Mouse (Mus musculus) cerebellum, postnatal 10 days (tissue): ENCODE measurements around the gene Cbarp.

Experiments used
- DNase-seq, 2 experiments: peaks; one replicate each; pipeline ENCODE4 v3.0.0; 2021; ENCODE audit warnings: mixed read lengths in 2 of 2

Gene Cbarp

DNA sequence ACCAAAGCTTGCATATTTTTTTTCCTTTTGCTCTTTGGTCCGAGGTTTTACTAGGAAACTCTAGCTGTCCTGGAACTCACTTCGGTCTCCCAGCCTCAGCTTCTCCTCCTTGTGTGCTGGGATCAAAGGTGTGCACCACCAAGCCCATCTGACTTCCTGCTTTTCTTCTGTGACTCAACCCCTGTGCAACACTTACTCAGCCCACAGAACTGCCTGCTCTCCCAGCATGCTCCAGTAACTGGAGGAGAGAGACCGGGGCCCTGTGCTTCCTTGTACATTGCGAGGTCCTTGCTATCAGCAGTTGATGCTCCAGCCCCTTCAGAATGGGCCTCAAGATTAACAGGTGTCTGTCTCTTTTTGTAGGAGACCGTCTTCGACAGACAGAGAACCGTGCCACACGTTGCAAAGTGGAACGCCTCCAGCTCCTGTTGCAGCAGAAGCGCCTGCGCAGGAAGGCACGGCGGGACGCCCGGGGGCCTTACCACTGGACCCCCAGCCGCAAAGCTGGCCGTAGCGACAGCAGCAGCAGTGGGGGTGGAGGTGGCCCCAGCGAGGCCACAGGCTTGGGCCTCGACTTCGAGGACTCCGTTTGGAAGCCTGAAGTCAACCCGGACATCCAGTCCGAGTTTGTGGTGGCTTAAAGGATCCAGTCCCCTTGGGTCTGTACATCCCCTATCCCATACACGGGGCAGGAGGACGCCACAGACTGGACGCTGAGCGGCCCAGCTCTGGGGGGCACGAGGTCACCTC, 15.5 kb upstream of the Cbarp start:
- peak in 1 of 2 experiments; percentile 36 for DNase-seq

DNA sequence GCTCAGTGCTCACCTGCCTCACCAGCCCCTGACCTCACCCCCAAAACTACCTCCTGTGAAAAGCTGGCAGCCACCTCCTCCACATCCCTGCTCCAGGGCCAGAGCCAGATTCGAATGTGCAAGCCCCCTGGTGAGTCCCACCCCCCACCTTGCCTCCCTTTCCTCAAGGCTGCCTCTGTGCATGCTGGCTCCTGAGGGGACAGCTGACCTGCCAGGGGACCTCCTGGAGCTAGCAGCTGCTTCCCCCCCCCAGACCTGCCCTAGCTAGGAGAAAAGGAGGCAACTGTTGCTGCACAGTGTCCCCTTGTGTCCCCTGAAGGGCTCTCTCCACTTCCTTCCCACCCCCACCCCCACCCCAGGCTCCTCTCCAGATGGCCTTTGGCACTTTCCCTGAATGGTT, 14.6 kb upstream of the Cbarp start:
- peak in 1 of 2 experiments; percentile 61 for DNase-seq

DNA sequence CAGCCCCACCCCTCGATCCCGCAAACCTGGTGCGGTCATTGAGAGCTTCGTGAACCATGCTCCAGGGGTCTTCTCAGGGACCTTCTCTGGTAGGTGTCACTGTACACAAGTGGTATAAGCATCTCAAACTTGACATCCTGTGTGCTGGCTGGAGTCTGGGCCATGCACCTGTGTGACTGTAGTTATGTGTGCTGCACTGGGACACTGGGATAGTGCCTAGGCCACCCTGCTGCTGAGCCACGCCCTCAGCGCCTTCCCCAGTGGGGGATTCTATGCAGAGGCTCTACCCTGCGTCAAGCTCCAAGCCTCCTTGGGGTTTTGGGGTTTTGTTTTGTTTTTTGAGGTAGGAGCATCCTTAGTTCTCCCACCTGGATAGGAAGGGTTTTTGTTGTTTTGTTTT, 13.7 kb upstream of the Cbarp start:
- no peak for DNase-seq

DNA sequence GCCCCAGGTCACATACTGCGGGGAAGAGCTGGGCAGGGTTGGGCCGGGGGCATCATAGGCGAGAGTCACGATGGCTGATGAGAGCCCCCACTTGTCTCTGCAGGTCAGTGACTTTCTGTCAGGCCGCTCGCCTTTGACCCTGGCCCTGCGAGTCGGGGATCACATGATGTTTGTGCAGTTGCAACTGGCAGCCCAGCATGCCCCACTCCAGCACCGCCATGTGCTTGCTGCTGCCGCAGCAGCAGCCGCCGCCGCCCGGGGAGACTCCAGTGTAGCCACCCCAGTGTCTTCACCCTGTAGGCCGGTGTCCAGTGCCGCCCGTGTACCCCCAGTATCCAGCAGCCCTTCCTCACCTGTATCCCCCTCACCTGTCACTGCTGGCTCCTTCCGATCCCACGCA, 13.1 kb upstream of the Cbarp start:
- no peak for DNase-seq

DNA sequence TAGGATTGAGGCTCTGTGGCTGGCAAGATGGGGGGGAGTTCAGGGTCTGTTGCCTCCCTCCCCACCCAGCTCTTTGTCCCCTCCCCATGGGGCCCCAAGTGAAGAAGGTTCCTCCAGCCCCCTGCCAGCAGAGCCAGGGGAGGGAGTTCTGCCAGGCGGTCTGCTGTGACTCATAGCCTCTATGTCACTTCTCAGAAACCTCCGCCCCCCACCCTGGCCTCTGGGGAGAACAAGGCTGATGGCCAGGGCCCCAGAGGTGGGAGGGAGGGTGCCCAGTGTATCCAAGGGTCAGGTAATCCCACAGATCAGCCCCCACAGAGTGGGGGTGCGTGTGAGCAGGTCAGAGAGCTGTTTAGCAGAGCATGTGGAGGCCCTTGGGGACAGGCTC, 12.2 kb upstream of the Cbarp start:
- peak; percentile 55 to 60 for DNase-seq

DNA sequence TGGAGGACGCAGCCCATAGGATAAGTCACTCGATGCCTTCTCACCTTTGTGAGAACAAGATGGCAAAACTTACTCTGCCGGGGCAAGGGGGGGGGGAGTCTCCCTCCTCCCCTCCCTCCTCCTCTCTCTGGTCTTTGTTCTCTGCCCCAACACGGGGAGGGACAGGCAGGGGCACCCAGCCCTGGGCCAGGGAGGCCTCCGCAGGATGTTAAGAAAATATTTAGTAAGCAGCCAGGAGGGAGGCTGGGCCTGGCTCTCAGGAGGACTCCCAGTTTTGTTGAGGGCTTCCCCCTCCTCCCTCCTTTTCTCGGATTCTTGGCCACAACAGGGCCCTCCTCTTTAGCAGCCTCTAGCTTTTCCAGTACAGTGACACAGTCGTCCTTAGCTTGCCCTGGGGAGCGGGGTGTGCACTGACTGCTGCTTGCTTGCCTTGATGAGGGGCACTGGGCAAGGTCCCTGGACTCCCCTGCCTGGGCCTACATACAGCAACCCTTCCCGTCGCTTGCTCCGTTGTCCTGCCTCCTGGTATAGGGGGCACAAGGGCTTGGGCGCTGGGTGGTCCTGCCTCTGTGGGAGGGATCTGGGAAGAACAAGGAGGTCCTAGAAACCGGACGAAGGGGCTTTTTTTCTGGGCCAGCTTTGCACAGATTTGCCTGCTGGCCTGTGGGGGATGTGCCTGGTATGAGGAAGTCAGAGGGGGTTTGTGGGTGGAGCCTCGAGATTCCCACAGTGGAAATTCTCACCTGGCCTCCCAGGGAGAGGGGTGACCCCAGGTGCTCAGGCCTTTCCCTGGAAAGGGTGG, 11.6 kb upstream of the Cbarp start:
- peak; percentile 51 to 54 for DNase-seq

DNA sequence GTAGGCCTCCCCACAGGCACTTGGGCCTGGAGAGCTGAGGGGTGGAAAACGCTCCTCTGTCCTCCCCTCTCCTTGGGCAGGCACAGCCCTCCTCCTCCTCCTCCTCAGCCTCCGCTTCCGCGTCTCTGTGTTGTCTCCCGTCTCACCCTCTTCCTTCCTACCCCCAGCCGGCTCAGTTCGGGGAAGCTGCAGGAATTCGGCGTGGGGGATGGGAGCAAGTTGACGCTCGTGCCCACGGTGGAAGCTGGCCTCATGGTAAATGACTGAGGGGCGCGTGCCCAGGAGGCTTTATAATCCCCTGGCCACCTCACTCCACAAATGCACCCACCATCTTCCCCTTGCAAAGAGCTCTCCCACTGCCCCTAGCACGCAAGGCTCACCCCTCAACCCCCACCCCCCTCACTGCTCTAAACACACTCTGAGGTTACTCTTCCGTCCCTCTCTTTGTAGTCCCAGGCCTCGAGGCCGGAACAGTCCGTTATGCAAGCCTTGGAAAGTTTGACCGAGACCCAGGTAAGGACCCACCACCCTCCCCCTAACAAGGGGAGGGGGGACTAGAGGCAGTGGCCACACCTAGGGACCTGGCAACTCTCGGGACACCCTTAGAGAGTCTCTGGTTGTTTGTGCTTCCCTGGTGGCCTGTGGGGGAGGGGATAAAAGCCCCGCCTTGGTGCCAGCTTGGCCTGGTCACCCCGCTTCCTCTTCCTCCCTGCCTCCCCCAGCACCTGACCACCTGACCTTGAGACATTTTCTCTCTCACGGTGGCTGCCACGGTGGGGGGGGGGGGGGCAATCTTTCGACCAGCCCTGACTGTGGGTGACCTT, 10.8 kb upstream of the Cbarp start:
- DNase-seq: peak; percentile 78 to 82

DNA sequence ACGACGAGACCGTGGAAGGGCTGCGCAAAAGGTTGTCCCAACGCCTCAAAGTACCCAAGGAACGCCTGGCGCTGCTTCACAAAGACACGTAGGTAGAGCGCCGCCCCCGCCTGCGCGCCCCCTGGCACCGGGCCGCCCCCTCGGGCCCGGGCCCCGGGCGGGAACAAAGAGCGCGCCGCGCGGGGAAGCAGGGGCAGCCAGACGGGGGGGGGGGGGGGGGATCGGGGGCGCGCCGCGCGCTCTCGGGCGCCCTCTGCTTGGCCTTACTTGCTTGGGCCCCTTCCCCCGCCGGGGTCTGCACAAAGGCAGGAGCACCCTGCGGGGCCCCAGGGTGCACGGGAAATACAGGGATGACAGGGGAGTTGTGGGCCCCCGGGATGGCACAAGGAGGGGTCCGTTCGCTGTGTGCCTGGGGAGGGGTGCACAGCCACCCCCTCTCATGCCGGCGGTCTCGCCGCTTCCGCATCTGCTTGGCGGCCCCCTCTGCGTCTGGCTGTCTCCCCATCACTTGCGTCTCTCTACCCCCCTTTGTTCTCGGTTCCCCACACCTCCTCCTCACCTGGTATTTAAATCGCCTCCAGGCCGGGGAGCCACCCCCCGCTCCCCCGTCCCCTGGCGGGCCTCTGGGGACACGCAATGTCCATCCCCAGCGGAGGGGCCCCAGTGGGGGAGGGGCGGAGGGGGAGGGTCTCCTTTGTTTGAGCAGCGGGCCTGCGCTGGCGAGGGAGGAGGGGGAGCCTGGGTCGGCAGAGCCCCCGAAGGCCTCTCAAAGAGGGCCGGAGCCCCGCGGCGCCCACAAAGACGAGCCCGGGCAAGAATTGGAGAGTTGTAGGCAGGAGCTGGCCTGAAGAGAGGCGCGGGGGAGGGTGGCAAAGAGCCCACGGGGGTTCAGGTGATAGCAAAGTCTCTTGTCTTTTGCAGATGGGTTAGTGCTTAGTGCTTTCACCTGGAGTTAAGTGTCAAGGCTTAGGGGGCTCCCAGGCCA, 9.9 kb upstream of the Cbarp start:
- peak; percentile 86 for DNase-seq

DNA sequence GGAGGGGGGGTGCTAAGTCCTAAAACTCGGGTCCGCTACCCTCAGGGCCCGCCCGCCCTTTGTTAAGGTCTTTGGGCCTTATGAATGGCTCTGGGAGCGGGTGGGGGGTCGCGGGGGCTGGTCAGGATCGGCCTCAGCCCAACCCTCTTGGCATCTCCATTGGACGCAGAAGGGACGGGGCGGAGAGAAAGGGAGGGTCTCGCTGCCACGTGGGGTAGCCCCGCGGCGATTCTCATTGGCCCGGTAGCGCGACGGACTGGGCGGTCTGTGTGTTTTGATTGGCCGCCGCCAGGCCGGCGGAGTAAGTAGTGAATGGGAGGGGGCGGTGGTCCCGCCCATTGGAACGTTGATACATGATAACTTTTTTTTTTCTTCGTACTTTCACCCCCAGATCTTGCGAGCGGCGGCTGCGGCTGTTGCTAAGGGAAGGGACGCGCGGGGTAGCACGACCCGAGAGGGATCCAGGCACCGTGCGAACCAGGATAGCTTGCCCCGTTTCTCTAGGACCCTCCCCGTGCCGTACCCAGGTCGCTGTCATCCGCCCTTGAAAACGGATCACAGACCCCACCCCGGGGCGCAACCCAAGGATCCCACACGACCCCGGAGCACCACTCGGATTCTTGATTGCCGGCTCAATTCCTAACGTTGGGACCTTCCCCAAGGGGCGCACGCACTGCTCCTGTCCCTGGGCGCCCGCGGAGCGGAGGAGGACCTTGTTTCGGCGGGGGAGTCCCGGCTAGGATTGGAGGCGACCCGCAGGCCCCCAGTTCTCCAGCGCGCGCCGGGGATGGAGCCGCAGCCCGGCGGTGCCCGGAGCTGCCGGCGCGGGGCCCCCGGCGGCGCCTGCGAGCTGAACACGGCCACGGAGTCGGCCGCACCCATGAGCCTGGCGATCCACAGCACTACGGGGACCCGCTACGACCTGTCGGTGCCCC, 8.9 kb upstream of the Cbarp start:
- DNase-seq: peak; percentile 99 to 100

DNA sequence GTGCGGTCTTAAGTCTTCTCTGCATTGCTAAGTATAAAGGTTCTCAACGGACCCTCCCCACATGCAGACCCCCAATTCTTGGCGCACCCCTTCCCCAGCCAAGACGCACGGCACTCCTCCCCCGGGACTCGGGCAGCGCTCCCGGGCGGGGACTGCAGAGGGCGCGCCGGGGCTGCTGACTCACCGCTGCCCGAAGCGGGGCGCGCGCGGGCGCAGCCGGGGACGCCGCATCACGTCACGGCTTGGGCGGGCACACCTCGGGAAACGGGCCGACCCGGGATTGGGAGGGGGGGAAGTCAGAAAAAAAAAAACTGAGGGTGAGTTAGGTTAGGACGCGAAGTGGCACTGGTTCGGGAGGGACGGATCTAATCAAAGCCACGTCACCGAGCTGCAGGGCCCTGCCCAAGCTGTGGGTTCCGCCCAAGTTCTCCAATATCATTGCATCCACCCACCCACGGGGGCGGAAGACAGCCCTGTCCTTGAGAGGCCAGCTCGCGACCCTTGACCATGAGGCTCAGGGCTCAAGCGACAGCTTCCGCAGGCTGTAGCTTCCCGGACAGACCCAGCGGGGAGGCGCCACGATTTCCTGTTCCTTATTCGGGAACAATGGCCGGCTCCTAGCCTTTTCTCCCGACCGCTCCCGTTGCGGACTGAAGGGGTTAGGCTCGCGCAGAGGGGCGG, 8.1 kb upstream of the Cbarp start:
- DNase-seq: peak; percentile 97 to 98

DNA sequence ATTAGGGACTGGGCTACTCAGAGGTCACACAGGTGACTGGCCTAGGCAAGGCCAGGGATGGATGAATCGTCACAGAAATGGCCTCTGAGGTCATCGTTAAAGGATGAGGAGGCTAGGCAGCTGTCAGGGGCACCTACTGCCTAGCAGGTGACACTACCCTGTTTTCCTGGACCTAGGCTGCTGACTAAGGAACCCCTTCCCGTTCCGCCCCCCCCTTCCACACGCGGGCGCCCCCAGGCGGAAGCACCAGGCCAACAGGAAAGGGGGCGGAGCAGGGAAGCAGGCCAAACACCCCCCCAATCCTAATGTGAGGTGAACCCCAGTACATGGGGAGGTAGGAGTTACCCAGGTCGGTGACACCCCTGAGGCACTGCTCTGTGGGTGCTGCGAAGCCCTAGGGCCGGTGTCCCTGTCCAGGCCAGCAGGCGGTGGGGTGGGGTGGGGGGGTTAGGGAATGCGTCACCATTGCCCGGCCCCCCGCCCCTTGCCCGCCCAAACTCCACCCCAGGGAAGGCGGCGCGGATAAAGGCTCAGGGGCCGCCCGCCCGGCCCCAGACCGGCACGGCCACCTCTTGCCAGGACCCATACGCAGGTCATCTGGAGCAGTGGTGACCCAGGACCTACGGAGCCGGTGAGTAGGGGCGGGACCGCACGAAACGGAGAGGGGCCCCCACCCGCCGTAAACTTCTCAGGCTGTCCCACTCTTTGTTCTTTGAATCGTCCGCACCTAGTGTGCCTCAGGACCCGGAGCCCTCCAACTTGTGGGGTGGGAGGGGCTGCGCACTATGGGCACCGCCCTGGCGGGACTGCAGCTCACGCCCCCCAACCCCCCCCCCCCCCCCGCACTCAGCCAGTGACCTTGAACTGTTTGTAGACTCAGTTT, 7.3 kb upstream of the Cbarp start, which contains the start of gene Midn:
Midn (plus strand) TSS at position 554 of the 883 bp plus-strand sequence.
- peak; percentile 86 to 87 for DNase-seq

DNA sequence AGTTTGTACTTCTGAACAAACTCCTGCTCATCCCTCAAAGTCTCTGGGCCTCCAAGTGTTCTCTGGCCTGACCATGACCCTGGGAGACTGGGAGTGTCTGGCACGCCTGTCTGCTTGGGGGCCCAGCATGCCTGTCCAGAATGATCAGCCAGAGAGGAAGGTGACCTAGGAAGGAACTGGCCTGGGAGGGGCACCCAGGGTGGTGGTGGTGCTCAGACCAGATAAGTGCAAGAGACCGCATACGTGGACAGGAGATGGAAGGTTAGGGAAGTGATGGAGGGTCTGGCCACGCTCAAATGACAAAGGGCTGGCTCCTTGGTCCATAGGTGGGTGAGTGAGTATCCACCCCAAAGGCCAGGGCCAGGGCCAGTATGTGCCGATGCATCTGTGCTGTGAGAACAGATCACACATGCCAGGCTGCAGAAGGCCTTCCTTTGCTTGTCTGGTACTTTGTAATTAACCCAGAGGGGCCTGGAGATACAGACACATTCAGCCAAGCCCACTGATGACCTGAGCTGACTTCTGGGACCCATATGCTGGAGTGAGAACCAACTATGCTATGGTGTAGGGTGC, 6.6 kb upstream of the Cbarp start:
- no peak for DNase-seq

DNA sequence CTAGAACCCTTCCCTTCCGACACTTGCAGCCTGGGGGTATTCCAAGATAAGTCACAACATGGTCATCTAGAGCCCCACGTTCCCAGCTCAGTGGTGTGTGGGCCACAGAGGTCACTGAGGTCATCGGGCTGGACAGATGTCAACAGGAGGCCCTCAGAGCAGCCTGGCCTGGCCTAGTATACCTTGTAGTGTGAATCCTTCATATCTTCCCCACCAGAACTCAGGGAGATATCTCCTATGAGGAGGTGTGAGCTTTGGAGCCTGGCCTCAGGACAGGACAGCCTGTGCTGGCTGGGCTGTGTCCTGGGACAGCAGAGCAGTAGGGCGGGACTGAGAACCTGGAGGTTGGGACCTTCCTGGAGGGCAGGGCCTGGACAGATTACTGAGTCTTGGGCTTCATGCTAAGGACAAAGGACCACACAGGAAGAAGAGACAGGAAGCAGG, 6.0 kb upstream of the Cbarp start:
- DNase-seq: no peak

DNA sequence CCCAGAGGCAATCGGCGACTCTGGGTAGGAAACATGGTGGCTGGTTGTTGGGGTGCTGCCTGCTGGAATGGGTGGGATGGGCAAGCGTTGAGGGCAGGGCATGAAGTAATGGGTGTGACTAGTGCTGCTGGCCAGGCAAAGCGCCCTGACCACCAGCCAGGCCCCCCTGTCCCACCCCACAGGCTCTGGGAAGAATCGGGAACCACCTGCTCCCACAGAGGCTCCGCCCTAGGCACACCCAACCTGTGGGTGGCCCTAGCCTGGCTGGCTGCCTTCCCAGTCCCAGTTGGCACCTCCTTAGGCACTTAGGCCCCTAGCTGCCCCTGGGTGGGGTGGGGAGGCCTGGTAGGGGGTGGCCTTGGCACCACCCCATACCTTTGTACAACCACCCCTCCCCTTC, 5.3 kb upstream of the Cbarp start:
- DNase-seq: peak; percentile 64 to 66

DNA sequence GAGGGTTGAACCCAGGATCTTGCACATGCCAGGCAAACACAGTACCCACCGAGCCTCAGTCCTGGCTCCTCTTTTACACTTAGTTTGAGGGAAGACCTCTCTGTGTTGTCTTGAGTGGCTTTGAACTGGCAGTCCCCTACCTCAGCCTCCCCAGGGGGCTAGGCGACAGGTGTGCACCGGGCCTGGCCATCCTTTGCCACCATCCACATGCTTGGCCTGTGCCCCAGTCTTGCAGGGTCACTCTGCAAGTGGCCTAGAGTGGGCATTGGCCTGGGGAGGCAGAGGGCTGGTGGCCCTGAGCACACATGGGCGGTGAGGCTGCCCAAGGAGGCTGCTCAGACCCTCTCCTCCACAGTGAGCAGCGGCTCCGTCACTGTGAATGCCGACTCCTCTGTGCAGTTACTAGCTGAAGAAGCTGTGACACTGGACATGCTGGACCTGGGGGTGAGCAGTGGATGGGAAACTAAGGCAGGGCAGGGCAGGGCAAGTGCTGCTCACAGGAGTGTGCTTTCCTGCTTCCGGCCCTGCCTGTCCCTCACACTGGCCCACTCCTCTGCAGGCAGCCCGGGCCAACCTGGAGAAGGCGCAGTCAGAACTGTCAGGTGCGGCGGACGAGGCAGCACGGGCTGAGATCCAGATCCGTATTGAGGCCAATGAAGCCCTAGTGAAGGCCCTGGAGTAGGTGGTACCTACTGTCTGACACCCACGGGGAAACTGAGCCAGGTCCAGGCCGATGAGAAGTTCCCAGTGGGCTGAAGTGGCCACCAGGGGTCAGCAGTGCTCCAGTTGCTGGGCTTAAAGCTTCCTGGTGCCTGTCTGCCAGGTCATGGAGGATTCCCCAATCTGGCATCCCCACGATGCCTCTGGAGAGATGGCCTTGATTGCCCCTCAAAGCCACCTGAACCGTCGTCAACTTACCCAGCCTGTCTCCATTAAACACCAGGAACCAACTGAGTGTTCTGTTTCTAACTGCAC, 4.5 kb upstream of the Cbarp start:
- DNase-seq: peak; percentile 90 to 93

DNA sequence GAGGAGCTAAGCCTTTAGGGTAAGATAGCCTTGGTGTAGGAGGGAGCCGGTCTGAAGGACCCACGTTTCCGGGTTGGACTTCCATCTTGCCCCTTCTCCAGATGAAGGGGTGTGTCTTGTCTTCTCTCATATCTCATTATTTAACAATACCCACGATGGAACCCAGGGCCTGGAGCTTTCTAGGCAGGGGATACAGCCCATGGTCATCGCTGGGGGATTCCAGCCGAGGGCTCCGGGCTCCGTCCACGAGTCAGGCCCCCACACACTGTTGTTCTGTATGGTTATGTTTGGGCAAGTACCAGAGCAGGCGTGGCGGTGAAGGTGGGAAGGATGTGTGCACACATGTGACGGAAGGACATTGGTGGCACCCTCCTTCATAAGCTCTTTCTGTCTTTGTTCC, 3.5 kb upstream of the Cbarp start:
- DNase-seq: no peak

DNA sequence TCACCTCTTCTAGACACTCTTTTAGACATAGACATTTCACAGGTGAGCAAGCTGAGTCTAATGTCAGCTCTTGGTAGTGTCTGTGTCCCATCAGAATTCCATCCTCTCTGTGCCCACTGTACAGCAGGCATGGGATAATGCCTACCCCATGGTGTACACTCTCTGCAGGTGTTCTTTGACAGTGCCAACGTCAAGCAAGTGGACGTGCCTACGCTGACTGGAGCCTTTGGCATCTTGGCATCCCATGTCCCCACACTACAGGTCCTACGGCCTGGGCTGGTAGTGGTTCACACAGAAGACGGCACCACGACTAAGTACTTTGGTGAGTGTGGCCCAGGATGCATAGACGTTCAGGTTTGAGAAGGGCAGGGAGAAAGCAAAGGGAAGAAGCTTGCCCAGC, 3.0 kb upstream of the Cbarp start:
- no peak for DNase-seq
